Mouse (Mus musculus) megakaryocyte, adult 5-6 weeks (primary cell): ENCODE data around the gene Epyc. TPM values are rescaled to one million over a fixed set of nuclear protein-coding genes. Genes with fewer than 3 reads are reported as not detected.
"Not testable (repeated sequence)": the region's sequence is repeated elsewhere in the genome, so short reads cannot be mapped to it uniquely, and the experiment has no call there.

Experiments used
- ATAC-seq: 2 replicates; pipeline ENCODE4 v1.8.0; 2016; ENCODE audit warnings: mild to moderate bottlenecking, inconsistent platforms; ENCODE audit not compliant: poor library complexity, severe bottlenecking
- total RNA-seq, 2 experiments: library from RNA; stranded (forward) in 1 of 2; stranded (reverse) in 1 of 2; fragments of 153-499, 151-499 nt in 1 of 2; fragments of 221-1000, 200-1000 nt in 1 of 2; gene quantifications; 2 replicates each; pipeline versions ENCODE4 v1.2.3 to v1.2.4; 2015 to 2017

The Epyc gene
- total RNA-seq, 2 experiments from 2014 or later = not detected

- peak; percentile 72 for ATAC-seq
These were observed 68.8 kb downstream of the Epyc start for GRCm38 (mm10) chr10:97712687-97713086.

GRCm38 (mm10) chr10:97714584-97714983 lies 70.7 kb downstream of the Epyc start:
- no peak for ATAC-seq

GRCm38 (mm10) chr10:97715289-97715906 lies 71.5 kb downstream of the Epyc start:
- ATAC-seq = no peak

- no peak for ATAC-seq
These were observed 73.4 kb downstream of the Epyc start for GRCm38 (mm10) chr10:97717233-97717632.

- no peak for ATAC-seq
These were observed 74.2 kb downstream of the Epyc start for GRCm38 (mm10) chr10:97718021-97718420.

- ATAC-seq = no peak
These were observed 76.8 kb downstream of the Epyc start for GRCm38 (mm10) chr10:97720625-97721024.

- no peak for ATAC-seq
These were observed 78.8 kb downstream of the Epyc start for GRCm38 (mm10) chr10:97722709-97723108.

GRCm38 (mm10) chr10:97725929-97726328 lies 82.1 kb downstream of the Epyc start:
- no peak for ATAC-seq

GRCm38 (mm10) chr10:97726655-97727054 lies 82.8 kb downstream of the Epyc start, which contains the start of gene C030005K15Rik:
TSS of gene C030005K15Rik (minus strand) at chr10:97726755.
- not testable (repeated sequence) for ATAC-seq

Other genes with a start within 250 kb of the Epyc start
- gene Dcn, start 164.5 kb upstream of the Epyc start, total RNA-seq (2015) = 0.27 TPM in 1 of 2 replicates, not detected in the other
- gene Dcn, start 164.5 kb upstream of the Epyc start, total RNA-seq (2017) = 0.59 and 0.77 TPM in 2 replicates
- 0.11 TPM in 1 of 2 replicates, not detected in the other for gene Lum, start 78.9 kb upstream of the Epyc start, total RNA-seq (2015)
- gene Lum, start 78.9 kb upstream of the Epyc start, total RNA-seq (2017) = 0.11 TPM in 1 of 2 replicates, not detected in the other
- not detected in 2 replicates for gene Kera, start 37.2 kb upstream of the Epyc start, total RNA-seq (2015)
- not detected in 2 replicates for gene Kera, start 37.2 kb upstream of the Epyc start, total RNA-seq (2017)
- not detected in 2 replicates for gene Ccer1, start 49.0 kb downstream of the Epyc start, total RNA-seq (2015)
- gene Ccer1, start 49.0 kb downstream of the Epyc start, total RNA-seq (2017) = not detected in 2 replicates
- gene C030005K15Rik, start 82.7 kb downstream of the Epyc start, total RNA-seq (2015) = not detected in 2 replicates
- not detected in 2 replicates for gene C030005K15Rik, start 82.7 kb downstream of the Epyc start, total RNA-seq (2017)